Mouse (Mus musculus) lung, adult 2 months (tissue): ENCODE results near the gene St7l. TPM values are rescaled to one million over a fixed set of nuclear protein-coding genes. Genes with fewer than 3 reads are reported as not detected.

Experiments used
- DNase-seq: peaks from one replicate; pipeline ENCODE4 v3.0.0; 2022
- H3K4me1 ChIP-seq: fragments of 200-500 bp; 2 replicates; pipeline ENCODE4 v1.6.1; 2011; ENCODE audit warnings: low read length; ENCODE audit not compliant: control insufficient read depth, insufficient read depth
- H3K4me3 ChIP-seq: fragments of 200-500 bp; replicated peaks from 2 replicates; pipeline ENCODE3; 2011; ENCODE audit warnings: low read depth, mild to moderate bottlenecking, control low read depth, low read length; ENCODE audit errors: extremely low read depth
- CTCF ChIP-seq: fragments of 200-500 bp; IDR thresholded peaks from 2 replicates; pipeline ENCODE4 v1.5.1; 2011; ENCODE audit warnings: mild to moderate bottlenecking, low read length, control low read depth; ENCODE audit not compliant: insufficient read depth
- POLR2A ChIP-seq: fragments of 200-500 bp; IDR thresholded peaks from 2 replicates; pipeline ENCODE4 v1.6.1; 2011; ENCODE audit warnings: low read depth, mild to moderate bottlenecking, control low read depth, low read length, borderline replicate concordance; ENCODE audit errors: extremely low read depth
- WGBS: fragments of 180-500 bp; shearing (Covaris S2); methylation state at CpG from one replicate; pipeline ENCODE4 v1.1.7; 2018; 5-methylcytosine and 5-hydroxymethylcytosine counted together
- polyA plus RNA-seq: library from polyadenylated mRNA; depleted of rRNA; stranded (reverse); fragments of >200 nt; gene quantifications from 2 replicates; pipeline ENCODE4 v1.2.3, GENCODE M21; 2012

Gene St7l
- polyA plus RNA-seq, 1 experiment, result 7.8 TPM

GRCm38 (mm10) chr3:104938327-104938726, 74.5 kb downstream of the St7l start:
- WGBS, result 68% methylated on average over 4 of the region's 4 CpGs
- no peak for DNase-seq
- no peaks in the 10 kb centered on the region; the same call in 1 of the 2 replicates for H3K4me1 ChIP-seq
- H3K4me3 ChIP-seq, result no peak overlapping the region
- TF ChIP-seq CTCF (no peak), POLR2A (no peak)

GRCm38 (mm10) chr3:104940691-104941090, 76.9 kb downstream of the St7l start:
- DNase-seq, result no peak
- TF ChIP-seq POLR2A (no peak), CTCF (no peak)
- H3K4me1 ChIP-seq, result no peaks in the 10 kb centered on the region; the same call in 1 of the 2 replicates
- WGBS, result 65% methylated on average over 6 of the region's 6 CpGs
- H3K4me3 ChIP-seq, result no peak overlapping the region

- no peak for TF ChIP-seq CTCF
- TF ChIP-seq POLR2A, result no peak
- 74% methylated on average over 5 of the region's 5 CpGs for WGBS
- no peak for DNase-seq
- Histone ChIP-seq H3K4me3 (no peak overlapping the region), H3K4me1 (no peaks in the 10 kb centered on the region; the same call in 1 of the 2 replicates)
These were observed 78.9 kb downstream of the St7l start for GRCm38 (mm10) chr3:104942682-104943081.

GRCm38 (mm10) chr3:104943333-104943732, 79.5 kb downstream of the St7l start:
- 69% methylated on average over 8 of the region's 8 CpGs for WGBS
- DNase-seq, result no peak
- no peaks in the 10 kb centered on the region for H3K4me1 ChIP-seq
- no peak overlapping the region for H3K4me3 ChIP-seq
- no peak for TF ChIP-seq CTCF
- TF ChIP-seq POLR2A, result no peak

- TF ChIP-seq CTCF, result no peak
- TF ChIP-seq POLR2A, result no peak
- no peaks in the 10 kb centered on the region for H3K4me1 ChIP-seq
- DNase-seq, result no peak
- WGBS, result 72% methylated on average over 9 of the region's 9 CpGs
- H3K4me3 ChIP-seq, result no peak overlapping the region
These were observed 81.1 kb downstream of the St7l start for GRCm38 (mm10) chr3:104944894-104945293.

- 94% methylated on average over 12 of the region's 12 CpGs for WGBS
- no peak for DNase-seq
- Histone ChIP-seq H3K4me3 (no peak overlapping the region), H3K4me1 (0 out of 2 replicates have a peak, but pooled peaks cover under 1% of the 10 kb centered on the region)
- TF ChIP-seq POLR2A (no peak), CTCF (no peak)
These were observed 87.1 kb downstream of the St7l start for GRCm38 (mm10) chr3:104950926-104951325.

GRCm38 (mm10) chr3:104952891-104953670, 89.3 kb downstream of the St7l start:
- 79% methylated on average over 23 of the region's 23 CpGs for WGBS
- no peak overlapping the region for H3K4me3 ChIP-seq
- DNase-seq, result no peak
- H3K4me1 ChIP-seq, result peaks cover 9% of the 10 kb centered on the region
- no peak for TF ChIP-seq POLR2A
- TF ChIP-seq CTCF, result no peak

GRCm38 (mm10) chr3:104954137-104954536, 90.3 kb downstream of the St7l start:
- DNase-seq, result no peak
- Histone ChIP-seq H3K4me1 (peaks cover 9% of the 10 kb centered on the region), H3K4me3 (no peak overlapping the region)
- TF ChIP-seq POLR2A (no peak), CTCF (no peak)
- WGBS, result 93% methylated on average over 3 of the region's 3 CpGs

GRCm38 (mm10) chr3:104954551-104954950, 90.7 kb downstream of the St7l start:
- 97% methylated on average over 15 of the region's 15 CpGs for WGBS
- TF ChIP-seq CTCF (no peak), POLR2A (no peak)
- no peak for DNase-seq

GRCm38 (mm10) chr3:104956131-104956581, 92.4 kb downstream of the St7l start:
- TF ChIP-seq CTCF (no peak), POLR2A (no peak)
- H3K4me3 ChIP-seq, result no peak overlapping the region
- WGBS, result 42% methylated on average over 6 of the region's 6 CpGs
- H3K4me1 ChIP-seq, result peaks cover 11% of the 10 kb centered on the region
- DNase-seq, result peak; percentile 26

More at GRCm38 (mm10) chr3:104954551-104954950, 90.7 kb downstream of the St7l start:
- no peak overlapping the region for H3K4me3 ChIP-seq
- peaks cover 9% of the 10 kb centered on the region for H3K4me1 ChIP-seq
